Mouse (Mus musculus) hindbrain, embryonic 13.5 days (tissue): ENCODE data around the gene Neu2. TPM values are rescaled to one million over a fixed set of nuclear protein-coding genes. Genes with fewer than 3 reads are reported as not detected.
"Not testable (repeated sequence)": the region's sequence is repeated elsewhere in the genome, so short reads cannot be mapped to it uniquely, and the experiment has no call there.

Experiments
- ATAC-seq: fragments of 200-750 bp; cut with Nextera tagmentation; 2 replicates; pipeline ENCODE4 v1.8.0; 2017; ENCODE audit warnings: moderate TSS enrichment; ENCODE audit not compliant: low FRiP score
- H3K27ac ChIP-seq: fragments of 300-500 bp; sonication (generic); 2 replicates; pipeline ENCODE4 v1.5.1; 2015; ENCODE audit warnings: inconsistent platforms, mild to moderate bottlenecking, moderate library complexity
- H3K27me3 ChIP-seq: fragments of 300-500 bp; sonication (generic); 2 replicates; pipeline ENCODE4 v1.6.1; 2015; ENCODE audit warnings: mild to moderate bottlenecking, inconsistent platforms
- H3K36me3 ChIP-seq: fragments of 300-500 bp; sonication (generic); 2 replicates; pipeline ENCODE4 v1.6.1; 2015; ENCODE audit warnings: mild to moderate bottlenecking, inconsistent platforms
- H3K4me1 ChIP-seq: fragments of 300-500 bp; sonication (generic); replicated peaks from 2 replicates; pipeline ENCODE4 v1.6.1; 2015; ENCODE audit warnings: inconsistent platforms
- H3K4me2 ChIP-seq: fragments of 300-500 bp; sonication (generic); 2 replicates; pipeline ENCODE4 v1.6.1; 2015; ENCODE audit warnings: inconsistent platforms, mild to moderate bottlenecking, moderate library complexity
- H3K4me3 ChIP-seq: fragments of 300-500 bp; sonication (generic); 2 replicates; pipeline ENCODE4 v1.5.1; 2015; ENCODE audit warnings: mild to moderate bottlenecking, inconsistent platforms
- H3K9ac ChIP-seq: fragments of 300-500 bp; sonication (generic); 2 replicates; pipeline ENCODE4 v1.6.1; 2015; ENCODE audit warnings: mild to moderate bottlenecking, inconsistent platforms
- H3K9me3 ChIP-seq: fragments of 300-500 bp; sonication (generic); 2 replicates; pipeline ENCODE4 v1.6.1; 2016; ENCODE audit warnings: inconsistent platforms
- WGBS: fragments of 180-500 bp; shearing (Covaris S2); methylation state at CpG from one replicate; pipeline ENCODE4 v1.1.7; 2015; 5-methylcytosine and 5-hydroxymethylcytosine counted together
- polyA plus RNA-seq: library from polyadenylated mRNA; unstranded; fragments of >200 nt; fragmentation: Nextera tagmentation; extraction: Ambion mirVana; gene quantifications from 2 replicates; pipeline ENCODE4 v1.2.1, GENCODE M21; 2015

Gene Neu2
- 0.16 and 0.22 TPM in 2 replicates for polyA plus RNA-seq

DNA sequence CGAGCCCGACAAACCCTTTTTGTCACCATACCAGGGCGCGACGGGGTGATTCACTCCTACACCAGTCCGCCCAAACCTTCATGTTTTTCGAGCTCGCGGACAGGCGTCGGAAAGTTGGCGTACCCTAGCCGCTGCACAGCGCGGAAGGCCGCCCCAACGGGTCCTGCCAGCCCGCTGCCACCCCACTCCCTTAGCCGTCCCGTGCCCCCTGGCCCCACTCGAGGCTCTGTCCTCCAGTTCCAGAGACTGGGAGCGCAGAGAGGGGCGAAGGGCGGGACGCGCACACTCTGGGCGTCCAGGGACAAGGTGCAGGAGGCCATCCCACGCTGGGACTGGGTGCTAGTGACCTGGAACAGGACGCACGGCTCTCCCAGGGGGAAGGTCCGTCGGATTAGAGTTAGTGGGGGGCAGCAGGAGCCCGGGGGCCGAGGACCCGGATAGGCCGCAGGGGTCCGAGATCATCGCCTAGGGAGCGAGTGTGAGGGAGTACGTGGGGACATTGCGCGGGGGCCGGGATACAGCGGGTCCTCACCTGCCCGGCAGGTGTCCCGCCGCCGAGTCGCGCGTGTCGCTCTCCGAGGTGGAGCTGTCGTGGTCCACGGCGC is at the start of gene Neu2:
TSS of gene Neu2 (plus strand) at position 329 of the 605 bp plus-strand sequence.
- Histone ChIP-seq H3K4me3 (peak within 1 kb of the TSS; percentile 76), H3K36me3 (no peaks in the 10 kb centered on the region), H3K4me1 (peaks cover 14% of the 10 kb centered on the region), H3K27ac (no peak within 1 kb of the TSS), H3K4me2 (peak within 1 kb of the TSS; percentile 94), H3K9me3 (no peaks in the 10 kb centered on the region), H3K9ac (peak within 1 kb of the TSS; percentile 81), H3K27me3 (peaks cover 42% of the 10 kb centered on the region)
- ATAC-seq = peak; percentile 50
- under 1% methylated on average over 54 of the region's 56 CpGs for WGBS

- Histone ChIP-seq H3K27me3 (no peaks in the 10 kb centered on the region), H3K4me3 (no peak overlapping the region), H3K36me3 (no peaks in the 10 kb centered on the region), H3K9me3 (no peaks in the 10 kb centered on the region), H3K27ac (no peak overlapping the region), H3K9ac (no peak overlapping the region), H3K4me1 (no peaks in the 10 kb centered on the region), H3K4me2 (no peak overlapping the region)
- ATAC-seq = no peak
- 84% methylated on average over 9 of the region's 9 CpGs for WGBS
Observed at GRCm38 (mm10) chr1:87467469-87467868, 42.2 kb upstream of the Neu2 start.

DNA sequence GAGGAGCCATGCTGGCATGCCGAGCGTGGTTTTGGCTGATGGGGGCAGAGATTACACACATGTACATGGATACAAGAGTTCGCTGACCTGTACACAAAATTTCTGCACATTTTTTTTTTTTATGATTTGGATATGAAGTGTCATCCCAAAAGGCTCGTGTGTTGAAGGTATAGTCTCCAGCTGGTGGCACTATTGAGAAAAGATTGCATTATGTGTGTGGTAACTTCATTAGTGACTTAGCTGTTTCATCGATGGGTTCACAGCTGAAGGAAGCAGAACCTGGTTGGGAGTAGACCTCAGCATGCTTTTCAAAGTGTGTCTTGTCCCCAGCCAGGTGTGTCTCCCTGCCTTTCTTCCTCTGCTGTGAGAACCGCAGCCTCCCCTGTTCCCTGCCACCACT is 41.4 kb upstream of the Neu2 start:
- H3K4me2 ChIP-seq = no peak overlapping the region
- no peaks in the 10 kb centered on the region for H3K36me3 ChIP-seq
- 74% methylated on average over 6 of the region's 6 CpGs for WGBS
- no peaks in the 10 kb centered on the region for H3K27me3 ChIP-seq
- H3K9me3 ChIP-seq = no peaks in the 10 kb centered on the region
- no peak for ATAC-seq
- no peak overlapping the region for H3K9ac ChIP-seq
- no peak overlapping the region for H3K4me3 ChIP-seq
- no peaks in the 10 kb centered on the region for H3K4me1 ChIP-seq
- no peak overlapping the region for H3K27ac ChIP-seq

DNA sequence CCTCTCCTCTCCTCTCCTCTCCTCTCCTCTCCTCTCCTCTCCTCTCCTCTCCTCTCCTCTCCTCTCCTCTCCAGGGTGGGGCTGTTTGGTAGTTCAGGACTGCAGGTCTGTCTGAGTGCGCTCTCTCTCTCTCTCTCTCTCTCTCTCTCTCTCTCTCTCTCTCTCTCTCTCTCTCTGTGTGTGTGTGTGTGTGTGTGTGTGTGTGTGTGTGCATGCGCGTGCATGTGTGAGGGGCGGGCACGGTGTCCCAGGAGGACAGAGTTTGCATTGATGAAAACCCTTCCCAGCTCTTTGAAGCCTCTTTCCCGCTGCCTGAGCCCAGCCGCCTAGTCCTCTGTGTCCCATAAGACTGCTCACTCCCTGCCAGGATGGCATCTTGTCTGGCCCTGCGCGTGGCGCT is 39.7 kb upstream of the Neu2 start, which contains the start of gene Snorc:
TSS of gene Snorc (plus strand) at position 301 of the 400 bp plus-strand sequence.
- not testable (repeated sequence) for H3K4me2 ChIP-seq, H3K4me3 ChIP-seq, H3K9ac ChIP-seq, H3K9me3 ChIP-seq, H3K36me3 ChIP-seq, ATAC-seq, H3K27ac ChIP-seq, H3K4me1 ChIP-seq
- 34% methylated on average over 6 of the region's 10 CpGs for WGBS
- H3K27me3 ChIP-seq = peaks cover 13% of the 10 kb centered on the region

- H3K4me3 ChIP-seq = no peak overlapping the region
- no peak overlapping the region for H3K4me2 ChIP-seq
- peaks cover 11% of the 10 kb centered on the region for H3K4me1 ChIP-seq
- H3K36me3 ChIP-seq = no peaks in the 10 kb centered on the region
- no peak overlapping the region for H3K27ac ChIP-seq
- WGBS = 83% methylated on average over 7 of the region's 7 CpGs
- H3K27me3 ChIP-seq = peaks cover 33% of the 10 kb centered on the region
- H3K9me3 ChIP-seq = no peaks in the 10 kb centered on the region
- no peak for ATAC-seq
- no peak overlapping the region for H3K9ac ChIP-seq
Observed at GRCm38 (mm10) chr1:87471914-87472313, 37.8 kb upstream of the Neu2 start.

DNA sequence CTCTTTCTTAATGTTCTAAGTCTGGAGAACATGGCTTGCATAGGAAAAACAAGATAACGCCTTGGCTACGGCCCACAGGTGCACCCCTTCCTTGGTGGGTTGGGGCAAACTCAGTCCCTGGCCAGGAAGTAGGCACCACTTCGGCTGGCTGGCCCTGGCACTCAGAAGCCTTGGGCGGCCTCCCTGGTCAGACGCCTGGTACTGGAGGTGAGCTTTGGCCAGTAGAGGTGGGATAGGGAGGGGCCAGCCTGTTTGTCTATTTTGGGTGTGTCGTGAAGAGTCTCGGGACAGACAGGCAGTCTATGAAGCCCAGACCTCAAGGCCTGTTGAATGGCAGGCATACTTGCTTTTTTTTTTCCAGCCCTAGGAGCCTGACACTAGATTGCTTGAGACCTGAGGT is 37.1 kb upstream of the Neu2 start:
- ATAC-seq = no peak
- H3K27ac ChIP-seq = no peak overlapping the region
- 90% methylated on average over 7 of the region's 7 CpGs for WGBS
- no peaks in the 10 kb centered on the region for H3K9me3 ChIP-seq
- peaks cover 39% of the 10 kb centered on the region for H3K27me3 ChIP-seq
- no peak overlapping the region for H3K4me3 ChIP-seq
- H3K9ac ChIP-seq = no peak overlapping the region
- H3K36me3 ChIP-seq = no peaks in the 10 kb centered on the region
- H3K4me2 ChIP-seq = no peak overlapping the region
- peaks cover 11% of the 10 kb centered on the region for H3K4me1 ChIP-seq

- H3K4me2 ChIP-seq = peak overlapping the region; percentile 78
- WGBS = 3% methylated on average over 41 of the region's 42 CpGs
- H3K9ac ChIP-seq = peak overlapping the region; percentile 67
- no peak overlapping the region for H3K27ac ChIP-seq
- ATAC-seq = peak; percentile 62; the same call in 1 of the 2 replicates
- H3K9me3 ChIP-seq = no peaks in the 10 kb centered on the region
- peaks cover 11% of the 10 kb centered on the region for H3K4me1 ChIP-seq
- no peaks in the 10 kb centered on the region for H3K36me3 ChIP-seq
- H3K4me3 ChIP-seq = peak overlapping the region; percentile 41
- H3K27me3 ChIP-seq = peaks cover 39% of the 10 kb centered on the region
Observed at GRCm38 (mm10) chr1:87475076-87475895, 34.4 kb upstream of the Neu2 start.

GRCm38 (mm10) chr1:87482546-87482945 is 27.1 kb upstream of the Neu2 start:
- 80% methylated on average over 4 of the region's 4 CpGs for WGBS
- ATAC-seq = no peak
- Histone ChIP-seq H3K27ac (no peak overlapping the region), H3K9me3 (no peaks in the 10 kb centered on the region), H3K4me3 (no peak overlapping the region), H3K4me1 (0 out of 2 replicates have a peak, but pooled peaks cover 3% of the 10 kb centered on the region), H3K9ac (no peak overlapping the region), H3K36me3 (no peaks in the 10 kb centered on the region), H3K4me2 (no peak overlapping the region), H3K27me3 (0 out of 2 replicates have a peak, but pooled peaks cover 1% of the 10 kb centered on the region)

- H3K36me3 ChIP-seq = no peaks in the 10 kb centered on the region; the same call in 1 of the 2 replicates
- 0 out of 2 replicates have a peak, but pooled peaks cover 3% of the 10 kb centered on the region for H3K4me1 ChIP-seq
- no peak overlapping the region for H3K4me3 ChIP-seq
- H3K27me3 ChIP-seq = no peaks in the 10 kb centered on the region
- H3K9me3 ChIP-seq = no peaks in the 10 kb centered on the region
- H3K27ac ChIP-seq = no peak overlapping the region
- no peak overlapping the region for H3K9ac ChIP-seq
- H3K4me2 ChIP-seq = no peak overlapping the region
- WGBS = 89% methylated on average over 6 of the region's 6 CpGs
- ATAC-seq = no peak
Observed at GRCm38 (mm10) chr1:87486386-87486785, 23.3 kb upstream of the Neu2 start.

DNA sequence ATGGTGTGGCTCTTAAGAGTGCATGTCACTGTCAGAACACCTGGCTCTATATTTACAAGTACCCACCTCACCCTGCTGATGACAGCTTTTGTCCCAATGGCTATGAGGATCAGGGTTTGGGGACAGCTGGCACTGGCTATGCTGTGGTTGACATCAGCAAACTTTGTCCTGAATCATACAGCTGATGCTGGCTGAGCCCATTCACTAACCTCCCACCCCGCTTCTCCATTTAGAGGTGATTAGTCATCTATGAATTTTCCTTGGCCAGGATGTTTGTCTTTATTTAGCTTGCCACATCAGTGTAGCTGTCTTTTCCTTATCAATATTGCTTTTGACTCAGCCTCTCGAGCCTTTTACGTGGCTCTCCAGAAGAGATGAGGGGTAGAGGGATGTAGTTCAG is 17.4 kb upstream of the Neu2 start:
- Histone ChIP-seq H3K9ac (no peak overlapping the region), H3K27me3 (no peaks in the 10 kb centered on the region), H3K4me2 (no peak overlapping the region), H3K27ac (no peak overlapping the region), H3K9me3 (no peaks in the 10 kb centered on the region), H3K4me1 (no peaks in the 10 kb centered on the region), H3K4me3 (no peak overlapping the region), H3K36me3 (no peaks in the 10 kb centered on the region; the same call in 1 of the 2 replicates)
- ATAC-seq = no peak
- WGBS = 91% methylated on average over 3 of the region's 3 CpGs

- Histone ChIP-seq H3K27me3 (no peaks in the 10 kb centered on the region), H3K9ac (no peak overlapping the region), H3K9me3 (no peaks in the 10 kb centered on the region), H3K4me2 (no peak overlapping the region), H3K4me1 (no peaks in the 10 kb centered on the region), H3K27ac (no peak overlapping the region), H3K4me3 (no peak overlapping the region), H3K36me3 (no peaks in the 10 kb centered on the region)
- ATAC-seq = no peak
- 83% methylated on average over 4 of the region's 4 CpGs for WGBS
Observed at GRCm38 (mm10) chr1:87493542-87493941, 16.1 kb upstream of the Neu2 start.

DNA sequence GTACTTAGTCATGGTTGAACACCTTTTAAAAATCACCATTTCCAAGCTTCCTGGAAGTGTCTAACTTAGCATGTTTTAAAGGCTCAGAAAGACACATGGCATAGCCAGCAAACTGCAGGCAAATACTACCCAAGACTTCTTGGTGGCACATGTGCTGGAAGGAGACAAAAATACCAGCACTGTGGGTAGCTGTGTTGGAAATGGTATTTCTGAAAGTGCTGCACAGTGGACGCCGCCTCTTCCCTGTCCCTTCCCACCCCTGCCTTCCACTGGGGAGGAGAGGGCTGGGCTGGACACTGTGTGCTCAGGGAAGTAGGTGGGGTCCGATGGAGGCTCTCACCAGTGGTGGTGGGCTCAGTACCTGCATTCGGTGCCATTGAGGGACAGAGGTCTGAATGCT is 4.2 kb upstream of the Neu2 start:
- Histone ChIP-seq H3K27ac (no peak overlapping the region), H3K4me3 (no peak overlapping the region), H3K27me3 (peaks cover 30% of the 10 kb centered on the region), H3K4me2 (no peak overlapping the region), H3K36me3 (no peaks in the 10 kb centered on the region), H3K4me1 (peaks cover 14% of the 10 kb centered on the region), H3K9me3 (no peaks in the 10 kb centered on the region), H3K9ac (no peak overlapping the region)
- no peak for ATAC-seq
- 99% methylated on average over 4 of the region's 4 CpGs for WGBS
